Mouse (Mus musculus): ENCODE data around the gene Gm21976. TPM values are rescaled to one million over a fixed set of nuclear protein-coding genes. Genes with fewer than 3 reads are reported as not detected.

Gm21976 gene
- polyA plus RNA-seq, 1 experiment: 0.36 TPM

- TF ChIP-seq POLR2A (IDR thresholded peaks at IDR 0.05; ENCODE audit: control insufficient read depth, low read depth, low read length): no peak
- TF ChIP-seq CTCF (IDR thresholded peaks at IDR 0.05; ENCODE audit: control insufficient read depth, insufficient read depth, insufficient replicate concordance, low read depth, low read length): peak; percentile 71
These were observed 19.4 kb downstream of the Gm21976 start for GRCm38 (mm10) chr13:98298833-98299758.

GRCm38 (mm10) chr13:98305257-98305656 lies 25.6 kb downstream of the Gm21976 start:
- TF ChIP-seq CTCF (IDR thresholded peaks at IDR 0.05; ENCODE audit: control insufficient read depth, insufficient read depth, insufficient replicate concordance, low read depth, low read length) (no peak), POLR2A (IDR thresholded peaks at IDR 0.05; ENCODE audit: control insufficient read depth, low read depth, low read length) (no peak)
- Histone ChIP-seq H3K27ac (ENCODE audit: control insufficient read depth, insufficient read depth, low read depth, low read length) (no peak overlapping the region), H3K27me3 (ENCODE audit: control insufficient read depth, insufficient read depth, low read length) (no peaks in the 10 kb centered on the region), H3K36me3 (ENCODE audit: control insufficient read depth, insufficient read depth, low read length) (no peaks in the 10 kb centered on the region), H3K4me3 (ENCODE audit: control insufficient read depth, low read depth, low read length) (no peak overlapping the region), H3K4me1 (ENCODE audit: control insufficient read depth, insufficient read depth, low read length) (peaks cover 2% of the 10 kb centered on the region; the same call in 1 of the 2 replicates)

More at GRCm38 (mm10) chr13:98298833-98299758, 19.4 kb downstream of the Gm21976 start:
- no peaks in the 10 kb centered on the region for H3K27me3 ChIP-seq (ENCODE audit: control insufficient read depth, insufficient read depth, low read length)
- no peak overlapping the region for H3K27ac ChIP-seq (ENCODE audit: control insufficient read depth, insufficient read depth, low read depth, low read length)
- H3K4me3 ChIP-seq (ENCODE audit: control insufficient read depth, low read depth, low read length): peak overlapping the region; percentile 28
- H3K36me3 ChIP-seq (ENCODE audit: control insufficient read depth, insufficient read depth, low read length): no peaks in the 10 kb centered on the region
- no peaks in the 10 kb centered on the region for H3K4me1 ChIP-seq (ENCODE audit: control insufficient read depth, insufficient read depth, low read length)

- no peak overlapping the region for H3K4me3 ChIP-seq (ENCODE audit: control insufficient read depth, low read depth, low read length)
- H3K36me3 ChIP-seq (ENCODE audit: control insufficient read depth, insufficient read depth, low read length): no peaks in the 10 kb centered on the region; the same call in 1 of the 2 replicates
- peak overlapping the region; percentile 66 for H3K27ac ChIP-seq (ENCODE audit: control insufficient read depth, insufficient read depth, low read depth, low read length)
- peaks cover 2% of the 10 kb centered on the region; the same call in 1 of the 2 replicates for H3K4me1 ChIP-seq (ENCODE audit: control insufficient read depth, insufficient read depth, low read length)
- TF ChIP-seq CTCF (IDR thresholded peaks at IDR 0.05; ENCODE audit: control insufficient read depth, insufficient read depth, insufficient replicate concordance, low read depth, low read length) (no peak), POLR2A (IDR thresholded peaks at IDR 0.05; ENCODE audit: control insufficient read depth, low read depth, low read length) (no peak)
- no peaks in the 10 kb centered on the region for H3K27me3 ChIP-seq (ENCODE audit: control insufficient read depth, insufficient read depth, low read length)
These were observed 26.7 kb downstream of the Gm21976 start for GRCm38 (mm10) chr13:98306393-98306792.

GRCm38 (mm10) chr13:98306852-98307475 lies 27.3 kb downstream of the Gm21976 start:
- TF ChIP-seq POLR2A (IDR thresholded peaks at IDR 0.05; ENCODE audit: control insufficient read depth, low read depth, low read length): no peak
- TF ChIP-seq CTCF (IDR thresholded peaks at IDR 0.05; ENCODE audit: control insufficient read depth, insufficient read depth, insufficient replicate concordance, low read depth, low read length): no peak
- peak overlapping the region; percentile 62; the same call in 1 of the 2 replicates for H3K27ac ChIP-seq (ENCODE audit: control insufficient read depth, insufficient read depth, low read depth, low read length)
- H3K36me3 ChIP-seq (ENCODE audit: control insufficient read depth, insufficient read depth, low read length): no peaks in the 10 kb centered on the region; the same call in none of the 2 replicates
- no peaks in the 10 kb centered on the region for H3K27me3 ChIP-seq (ENCODE audit: control insufficient read depth, insufficient read depth, low read length)
- H3K4me3 ChIP-seq (ENCODE audit: control insufficient read depth, low read depth, low read length): no peak overlapping the region
- H3K4me1 ChIP-seq (ENCODE audit: control insufficient read depth, insufficient read depth, low read length): peaks cover 2% of the 10 kb centered on the region; the same call in 1 of the 2 replicates

- H3K4me1 ChIP-seq (ENCODE audit: control insufficient read depth, insufficient read depth, low read length): peaks cover 2% of the 10 kb centered on the region; the same call in 1 of the 2 replicates
- no peaks in the 10 kb centered on the region; the same call in none of the 2 replicates for H3K36me3 ChIP-seq (ENCODE audit: control insufficient read depth, insufficient read depth, low read length)
- no peak overlapping the region for H3K4me3 ChIP-seq (ENCODE audit: control insufficient read depth, low read depth, low read length)
- H3K27ac ChIP-seq (ENCODE audit: control insufficient read depth, insufficient read depth, low read depth, low read length): no peak overlapping the region
- TF ChIP-seq POLR2A (IDR thresholded peaks at IDR 0.05; ENCODE audit: control insufficient read depth, low read depth, low read length) (no peak), CTCF (IDR thresholded peaks at IDR 0.05; ENCODE audit: control insufficient read depth, insufficient read depth, insufficient replicate concordance, low read depth, low read length) (no peak)
- H3K27me3 ChIP-seq (ENCODE audit: control insufficient read depth, insufficient read depth, low read length): no peaks in the 10 kb centered on the region
These were observed 28.3 kb downstream of the Gm21976 start for GRCm38 (mm10) chr13:98308004-98308403.

GRCm38 (mm10) chr13:98308724-98309123 lies 29.0 kb downstream of the Gm21976 start:
- H3K27ac ChIP-seq (ENCODE audit: control insufficient read depth, insufficient read depth, low read depth, low read length): no peak overlapping the region
- H3K27me3 ChIP-seq (ENCODE audit: control insufficient read depth, insufficient read depth, low read length): no peaks in the 10 kb centered on the region
- H3K4me1 ChIP-seq (ENCODE audit: control insufficient read depth, insufficient read depth, low read length): peaks cover 2% of the 10 kb centered on the region; the same call in 1 of the 2 replicates
- H3K4me3 ChIP-seq (ENCODE audit: control insufficient read depth, low read depth, low read length): no peak overlapping the region
- no peaks in the 10 kb centered on the region; the same call in none of the 2 replicates for H3K36me3 ChIP-seq (ENCODE audit: control insufficient read depth, insufficient read depth, low read length)
- no peak for TF ChIP-seq POLR2A (IDR thresholded peaks at IDR 0.05; ENCODE audit: control insufficient read depth, low read depth, low read length)
- no peak for TF ChIP-seq CTCF (IDR thresholded peaks at IDR 0.05; ENCODE audit: control insufficient read depth, insufficient read depth, insufficient replicate concordance, low read depth, low read length)

GRCm38 (mm10) chr13:98311597-98311996 lies 31.9 kb downstream of the Gm21976 start:
- TF ChIP-seq CTCF (IDR thresholded peaks at IDR 0.05; ENCODE audit: control insufficient read depth, insufficient read depth, insufficient replicate concordance, low read depth, low read length) (no peak), POLR2A (IDR thresholded peaks at IDR 0.05; ENCODE audit: control insufficient read depth, low read depth, low read length) (no peak)
- no peaks in the 10 kb centered on the region for H3K27me3 ChIP-seq (ENCODE audit: control insufficient read depth, insufficient read depth, low read length)
- H3K4me3 ChIP-seq (ENCODE audit: control insufficient read depth, low read depth, low read length): no peak overlapping the region
- no peaks in the 10 kb centered on the region; the same call in 1 of the 2 replicates for H3K4me1 ChIP-seq (ENCODE audit: control insufficient read depth, insufficient read depth, low read length)
- no peaks in the 10 kb centered on the region; the same call in none of the 2 replicates for H3K36me3 ChIP-seq (ENCODE audit: control insufficient read depth, insufficient read depth, low read length)
- H3K27ac ChIP-seq (ENCODE audit: control insufficient read depth, insufficient read depth, low read depth, low read length): no peak overlapping the region
